Mouse (Mus musculus): ENCODE measurements around the gene Rangap1. TPM values are rescaled to one million over a fixed set of nuclear protein-coding genes. Genes with fewer than 3 reads are reported as not detected.

Gene Rangap1
- polyA plus RNA-seq, 1 experiment from 2014 or later = 121 TPM

DNA sequence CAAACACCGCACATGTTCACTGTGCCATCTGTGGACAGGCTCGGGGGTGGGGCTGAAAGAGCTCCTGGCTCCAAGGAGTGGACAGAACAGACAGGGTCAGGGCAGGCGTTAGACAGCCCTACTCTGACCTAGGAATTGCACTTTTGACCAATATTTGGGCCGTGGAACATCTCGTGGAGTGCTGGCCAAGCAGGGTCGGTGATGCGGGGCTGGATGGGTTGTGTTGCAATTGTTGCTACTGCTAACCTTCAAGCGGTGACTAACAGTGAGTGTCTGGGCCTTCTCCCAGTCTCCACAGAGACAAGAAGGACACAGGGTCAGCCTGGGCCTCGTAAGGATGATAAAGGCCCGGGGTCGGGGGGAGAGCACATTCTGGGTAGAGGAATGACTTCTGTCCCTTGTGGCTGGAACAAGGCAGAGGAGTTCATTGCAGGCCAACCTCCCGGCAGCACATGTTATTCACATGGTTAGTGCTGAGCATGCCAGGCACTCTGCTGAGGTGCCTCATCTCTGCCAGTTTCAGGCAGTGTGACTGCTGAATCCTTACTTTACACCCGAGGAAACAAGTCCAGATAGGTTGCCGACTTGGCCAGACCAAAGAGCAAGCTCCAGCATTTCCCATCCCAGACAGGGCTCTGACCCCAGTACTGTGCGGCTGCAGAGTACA, 29.3 kb upstream of the Rangap1 start:
- Histone ChIP-seq H3K9me3 (replicated peaks; ENCODE audit: control insufficient read depth, low read length) (no peaks in the 10 kb centered on the region), H3K4me2 (ENCODE audit: low read depth, low read length) (no peak overlapping the region), H3K27me3 (ENCODE audit: control insufficient read depth, insufficient read depth, low read length) (no peaks in the 10 kb centered on the region), H3K36me3 (replicated peaks; ENCODE audit: control insufficient read depth, insufficient read depth, low read depth, low read length) (peaks cover 25% of the 10 kb centered on the region), H3K4me3 (ENCODE audit: low read depth, low read length) (no peak overlapping the region), H3K27ac (replicated peaks; ENCODE audit: low read depth, low read length) (no peak overlapping the region), H3K4me1 (ENCODE audit: control insufficient read depth, insufficient read depth, low read length) (no peaks in the 10 kb centered on the region), H3K9ac (replicated peaks; ENCODE audit: low read length) (no peak overlapping the region)
- DNase-seq (ENCODE audit: low spot score) = no peak
- no peak for ATAC-seq (replicated peaks; ENCODE audit: insufficient number of reproducible peaks, low FRiP score, low TSS enrichment, low read depth)
- WGBS = 88% methylated on average over 15 of the region's 15 CpGs

DNA sequence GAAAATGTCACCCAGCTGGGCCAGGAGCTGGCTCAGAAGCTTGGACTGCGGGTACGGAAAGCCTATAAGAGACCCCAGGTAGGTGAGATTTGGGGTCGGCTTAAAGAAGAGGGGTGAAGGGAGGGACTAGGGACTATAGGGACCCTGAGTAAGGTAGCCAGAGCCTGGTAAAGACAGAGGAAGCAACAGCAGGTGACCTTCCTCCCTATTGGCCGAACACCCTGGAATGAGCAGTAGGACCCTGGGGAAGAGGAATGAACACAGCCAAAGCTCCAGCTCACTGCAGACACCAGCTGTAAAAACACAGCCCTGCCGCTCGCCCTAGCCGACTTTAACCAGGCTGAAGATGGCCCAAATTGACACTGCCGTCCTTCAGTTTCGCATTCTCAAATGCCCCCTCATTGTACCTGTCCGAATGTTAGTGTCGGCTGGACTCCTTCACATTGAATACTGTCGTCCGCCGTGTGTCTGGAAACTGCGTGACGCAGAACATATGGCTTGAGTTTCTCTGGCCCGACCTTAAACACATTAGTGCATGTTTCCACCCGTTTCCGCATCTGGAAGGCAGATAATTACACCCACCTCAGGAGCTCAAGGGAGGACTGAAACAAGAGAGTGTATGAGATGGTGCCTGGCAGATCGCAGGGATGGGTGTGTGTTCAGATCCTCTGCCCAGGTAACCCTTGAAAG, 27.2 kb upstream of the Rangap1 start:
- Histone ChIP-seq H3K9me3 (replicated peaks; ENCODE audit: control insufficient read depth, low read length) (no peaks in the 10 kb centered on the region), H3K36me3 (replicated peaks; ENCODE audit: control insufficient read depth, insufficient read depth, low read depth, low read length) (peaks cover 18% of the 10 kb centered on the region), H3K4me3 (ENCODE audit: low read depth, low read length) (no peak overlapping the region), H3K9ac (replicated peaks; ENCODE audit: low read length) (no peak overlapping the region), H3K27me3 (ENCODE audit: control insufficient read depth, insufficient read depth, low read length) (no peaks in the 10 kb centered on the region), H3K4me1 (ENCODE audit: control insufficient read depth, insufficient read depth, low read length) (no peaks in the 10 kb centered on the region), H3K27ac (replicated peaks; ENCODE audit: low read depth, low read length) (0 out of 2 replicates have a peak overlapping the region, but pooled peaks have one; percentile 35), H3K4me2 (ENCODE audit: low read depth, low read length) (no peak overlapping the region)
- ATAC-seq (replicated peaks; ENCODE audit: insufficient number of reproducible peaks, low FRiP score, low TSS enrichment, low read depth) (no peak), DNase-seq (ENCODE audit: low spot score) (peak; percentile 69)
- WGBS = 42% methylated on average over 20 of the region's 20 CpGs

DNA sequence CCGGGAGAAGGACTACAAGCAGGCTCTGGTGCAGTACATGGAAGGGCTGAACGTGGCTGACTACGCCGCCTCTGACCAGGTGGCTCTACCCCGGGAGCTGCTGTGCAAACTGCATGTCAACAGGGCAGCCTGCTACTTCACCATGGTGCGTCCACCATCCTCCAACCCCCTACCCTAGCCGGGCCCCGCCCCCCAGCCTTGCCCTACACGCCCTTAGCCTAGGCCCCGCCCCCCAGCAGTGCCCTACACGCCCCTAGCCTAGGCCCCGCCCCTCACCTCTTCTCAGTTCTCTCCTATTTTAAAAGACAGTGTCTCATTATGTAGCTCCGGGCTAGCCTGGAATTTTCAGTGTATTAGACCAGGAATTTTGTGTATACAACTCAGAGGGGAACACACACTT, 23.7 kb upstream of the Rangap1 start:
- Histone ChIP-seq H3K27me3 (ENCODE audit: control insufficient read depth, insufficient read depth, low read length) (no peaks in the 10 kb centered on the region), H3K4me2 (ENCODE audit: low read depth, low read length) (no peak overlapping the region), H3K4me3 (ENCODE audit: low read depth, low read length) (no peak overlapping the region), H3K27ac (replicated peaks; ENCODE audit: low read depth, low read length) (no peak overlapping the region), H3K4me1 (ENCODE audit: control insufficient read depth, insufficient read depth, low read length) (no peaks in the 10 kb centered on the region), H3K9ac (replicated peaks; ENCODE audit: low read length) (no peak overlapping the region), H3K36me3 (replicated peaks; ENCODE audit: control insufficient read depth, insufficient read depth, low read depth, low read length) (peaks cover 10% of the 10 kb centered on the region), H3K9me3 (replicated peaks; ENCODE audit: control insufficient read depth, low read length) (no peaks in the 10 kb centered on the region)
- WGBS = 55% methylated on average over 13 of the region's 13 CpGs
- no peak for DNase-seq (ENCODE audit: low spot score)
- no peak for ATAC-seq (replicated peaks; ENCODE audit: insufficient number of reproducible peaks, low FRiP score, low TSS enrichment, low read depth)

- DNase-seq (ENCODE audit: low spot score) (no peak), ATAC-seq (replicated peaks; ENCODE audit: insufficient number of reproducible peaks, low FRiP score, low TSS enrichment, low read depth) (no peak)
- no peak overlapping the region for H3K4me2 ChIP-seq (ENCODE audit: low read depth, low read length)
- H3K27me3 ChIP-seq (ENCODE audit: control insufficient read depth, insufficient read depth, low read length) = no peaks in the 10 kb centered on the region
- H3K9me3 ChIP-seq (replicated peaks; ENCODE audit: control insufficient read depth, low read length) = no peaks in the 10 kb centered on the region
- no peak overlapping the region for H3K9ac ChIP-seq (replicated peaks; ENCODE audit: low read length)
- H3K27ac ChIP-seq (replicated peaks; ENCODE audit: low read depth, low read length) = no peak overlapping the region
- no peak overlapping the region for H3K4me3 ChIP-seq (ENCODE audit: low read depth, low read length)
- H3K36me3 ChIP-seq (replicated peaks; ENCODE audit: control insufficient read depth, insufficient read depth, low read depth, low read length) = peaks cover 10% of the 10 kb centered on the region
- H3K4me1 ChIP-seq (ENCODE audit: control insufficient read depth, insufficient read depth, low read length) = no peaks in the 10 kb centered on the region
- 89% methylated on average over 5 of the region's 5 CpGs for WGBS
Observed at GRCm38 (mm10) chr15:81766439-81766838, 21.1 kb upstream of the Rangap1 start.

- WGBS = 93% methylated on average over 9 of the region's 9 CpGs
- DNase-seq (ENCODE audit: low spot score) (no peak), ATAC-seq (replicated peaks; ENCODE audit: insufficient number of reproducible peaks, low FRiP score, low TSS enrichment, low read depth) (no peak)
Observed at GRCm38 (mm10) chr15:81765651-81766050, 20.3 kb upstream of the Rangap1 start.

DNA sequence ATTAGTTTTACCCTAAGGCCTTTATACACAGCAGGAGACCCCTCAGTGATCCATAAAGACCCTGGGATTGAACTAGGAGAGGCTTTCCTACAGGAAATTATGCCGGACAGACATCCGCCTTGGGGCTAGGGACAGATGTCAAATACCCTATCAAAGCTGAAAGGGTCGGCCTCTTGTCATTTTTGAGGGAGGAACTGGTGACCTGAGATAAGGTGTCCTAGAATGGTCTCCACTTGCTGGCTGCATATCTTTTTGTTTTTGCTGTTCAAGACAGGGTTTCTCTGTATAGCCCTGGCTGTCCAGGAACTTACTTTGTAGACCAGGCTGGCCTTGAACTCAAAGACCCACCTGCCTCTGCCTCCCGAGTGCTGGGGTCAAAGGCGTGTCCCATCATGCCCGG, 19.2 kb upstream of the Rangap1 start:
- 85% methylated on average over 6 of the region's 6 CpGs for WGBS
- peaks cover 5% of the 10 kb centered on the region for H3K36me3 ChIP-seq (replicated peaks; ENCODE audit: control insufficient read depth, insufficient read depth, low read depth, low read length)
- H3K4me1 ChIP-seq (ENCODE audit: control insufficient read depth, insufficient read depth, low read length) = no peaks in the 10 kb centered on the region
- H3K27me3 ChIP-seq (ENCODE audit: control insufficient read depth, insufficient read depth, low read length) = no peaks in the 10 kb centered on the region
- no peak overlapping the region for H3K4me2 ChIP-seq (ENCODE audit: low read depth, low read length)
- no peak overlapping the region for H3K27ac ChIP-seq (replicated peaks; ENCODE audit: low read depth, low read length)
- no peak overlapping the region for H3K9ac ChIP-seq (replicated peaks; ENCODE audit: low read length)
- no peak for ATAC-seq (replicated peaks; ENCODE audit: insufficient number of reproducible peaks, low FRiP score, low TSS enrichment, low read depth)
- H3K4me3 ChIP-seq (ENCODE audit: low read depth, low read length) = no peak overlapping the region
- no peaks in the 10 kb centered on the region for H3K9me3 ChIP-seq (replicated peaks; ENCODE audit: control insufficient read depth, low read length)
- no peak for DNase-seq (ENCODE audit: low spot score)

More at GRCm38 (mm10) chr15:81765651-81766050, 20.3 kb upstream of the Rangap1 start:
- Histone ChIP-seq H3K4me3 (ENCODE audit: low read depth, low read length) (no peak overlapping the region), H3K4me1 (ENCODE audit: control insufficient read depth, insufficient read depth, low read length) (no peaks in the 10 kb centered on the region), H3K9me3 (replicated peaks; ENCODE audit: control insufficient read depth, low read length) (no peaks in the 10 kb centered on the region), H3K27me3 (ENCODE audit: control insufficient read depth, insufficient read depth, low read length) (no peaks in the 10 kb centered on the region), H3K27ac (replicated peaks; ENCODE audit: low read depth, low read length) (no peak overlapping the region), H3K9ac (replicated peaks; ENCODE audit: low read length) (no peak overlapping the region), H3K36me3 (replicated peaks; ENCODE audit: control insufficient read depth, insufficient read depth, low read depth, low read length) (peaks cover 10% of the 10 kb centered on the region), H3K4me2 (ENCODE audit: low read depth, low read length) (no peak overlapping the region)

DNA sequence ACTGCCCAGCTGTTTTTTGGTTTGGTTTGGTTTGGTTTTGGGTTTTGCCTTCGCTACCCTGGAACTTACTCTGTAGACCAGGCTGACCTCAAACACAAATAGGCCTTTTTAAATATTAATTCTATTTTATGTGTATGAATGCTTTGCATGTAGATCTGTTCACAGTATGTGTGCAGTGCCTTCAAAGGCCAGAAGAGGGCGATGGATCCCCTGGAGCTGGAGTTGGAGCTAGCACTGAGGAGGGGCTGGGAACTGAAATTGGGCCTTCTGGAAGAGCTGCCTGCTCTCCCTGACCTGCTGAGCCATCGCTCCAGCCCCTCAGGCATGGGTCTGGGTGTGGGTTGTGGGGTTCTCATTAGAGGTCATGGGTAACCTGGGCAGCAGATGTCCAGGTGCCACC, 16.6 kb upstream of the Rangap1 start:
- no peak overlapping the region for H3K4me2 ChIP-seq (ENCODE audit: low read depth, low read length)
- H3K27me3 ChIP-seq (ENCODE audit: control insufficient read depth, insufficient read depth, low read length) = no peaks in the 10 kb centered on the region
- no peaks in the 10 kb centered on the region for H3K9me3 ChIP-seq (replicated peaks; ENCODE audit: control insufficient read depth, low read length)
- H3K27ac ChIP-seq (replicated peaks; ENCODE audit: low read depth, low read length) = no peak overlapping the region
- no peak for DNase-seq (ENCODE audit: low spot score)
- WGBS = 90% methylated on average over 3 of the region's 3 CpGs
- no peaks in the 10 kb centered on the region for H3K4me1 ChIP-seq (ENCODE audit: control insufficient read depth, insufficient read depth, low read length)
- no peak overlapping the region for H3K4me3 ChIP-seq (ENCODE audit: low read depth, low read length)
- H3K36me3 ChIP-seq (replicated peaks; ENCODE audit: control insufficient read depth, insufficient read depth, low read depth, low read length) = no peaks in the 10 kb centered on the region
- no peak overlapping the region for H3K9ac ChIP-seq (replicated peaks; ENCODE audit: low read length)
- no peak for ATAC-seq (replicated peaks; ENCODE audit: insufficient number of reproducible peaks, low FRiP score, low TSS enrichment, low read depth)

- 43% methylated on average over 7 of the region's 7 CpGs for WGBS
- no peak overlapping the region for H3K4me2 ChIP-seq (ENCODE audit: low read depth, low read length)
- no peak overlapping the region for H3K9ac ChIP-seq (replicated peaks; ENCODE audit: low read length)
- DNase-seq (ENCODE audit: low spot score) (peak; percentile 67), ATAC-seq (replicated peaks; ENCODE audit: insufficient number of reproducible peaks, low FRiP score, low TSS enrichment, low read depth) (0 out of 2 replicates have a peak, but pooled peaks have one; percentile 22)
- no peak overlapping the region for H3K27ac ChIP-seq (replicated peaks; ENCODE audit: low read depth, low read length)
- H3K4me1 ChIP-seq (ENCODE audit: control insufficient read depth, insufficient read depth, low read length) = no peaks in the 10 kb centered on the region
- H3K36me3 ChIP-seq (replicated peaks; ENCODE audit: control insufficient read depth, insufficient read depth, low read depth, low read length) = no peaks in the 10 kb centered on the region
- no peaks in the 10 kb centered on the region for H3K9me3 ChIP-seq (replicated peaks; ENCODE audit: control insufficient read depth, low read length)
- H3K27me3 ChIP-seq (ENCODE audit: control insufficient read depth, insufficient read depth, low read length) = no peaks in the 10 kb centered on the region
- no peak overlapping the region for H3K4me3 ChIP-seq (ENCODE audit: low read depth, low read length)
Observed at GRCm38 (mm10) chr15:81761381-81761780, 16.1 kb upstream of the Rangap1 start.
